Mouse (Mus musculus): ENCODE data around the gene Ccdc171.
"Not testable (repeated sequence)": the region's sequence is repeated elsewhere in the genome, so short reads cannot be mapped to it uniquely, and the experiment has no call there.

DNA sequence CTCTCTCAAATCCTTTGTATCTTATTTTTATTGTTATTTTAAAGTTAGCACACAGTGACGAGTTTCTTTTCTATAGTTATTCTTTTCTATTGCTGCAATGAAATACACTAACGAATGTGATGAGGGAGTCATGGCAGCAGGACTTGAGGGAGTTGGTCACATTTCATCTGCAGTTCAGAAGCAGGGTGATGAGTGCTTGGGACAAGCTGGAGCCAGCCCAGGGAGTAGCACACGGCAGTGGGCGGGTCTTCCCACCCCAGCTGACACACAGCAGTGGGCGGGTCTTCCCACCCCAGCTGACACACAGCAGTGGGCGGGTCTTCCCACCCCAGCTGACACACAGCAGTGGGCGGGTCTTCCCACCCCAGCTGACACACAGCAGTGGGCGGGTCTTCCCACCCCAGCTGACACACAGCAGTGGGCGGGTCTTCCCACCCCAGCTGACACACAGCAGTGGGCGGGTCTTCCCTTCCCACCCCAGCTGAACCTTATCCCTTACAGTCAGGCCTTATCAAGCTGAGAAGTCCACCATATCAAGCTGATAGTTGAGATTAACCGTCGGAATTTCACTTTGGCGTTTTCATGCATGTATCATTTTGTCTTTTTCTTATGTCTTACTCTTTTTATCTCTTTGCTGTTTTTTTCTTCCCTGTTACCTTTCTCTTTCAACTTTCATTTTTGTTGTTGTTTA, 97.8 kb downstream of the Ccdc171 start:
- TF ChIP-seq CTCF (IDR thresholded peaks at IDR 0.05; ENCODE audit: low read depth, low read length); GATA1 (IDR thresholded peaks at IDR 0.05; ENCODE audit: borderline replicate concordance, low read length); POLR2AphosphoS5 (IDR thresholded peaks at IDR 0.05; ENCODE audit: insufficient replicate concordance, low read depth, low read length): not testable (repeated sequence)

All from G1E (cell line).